Mouse (Mus musculus) midbrain, embryonic 16.5 days (tissue): ENCODE measurements around the gene Sirpa. TPM values are rescaled to one million over a fixed set of nuclear protein-coding genes. Genes with fewer than 3 reads are reported as not detected.

Experiments
- ATAC-seq: fragments of 200-750 bp; cut with Nextera tagmentation; 2 replicates; pipeline ENCODE4 v1.8.0; 2017; ENCODE audit warnings: moderate TSS enrichment
- H3K27ac ChIP-seq: fragments of 300-500 bp; sonication (generic); 2 replicates; pipeline ENCODE4 v1.5.1; 2014; ENCODE audit warnings: mild to moderate bottlenecking, low read length, mixed read lengths
- H3K27me3 ChIP-seq: fragments of 300-500 bp; sonication (generic); 2 replicates; pipeline ENCODE4 v1.6.1; 2014; ENCODE audit warnings: low read depth, low read length, mixed read lengths; ENCODE audit not compliant: control insufficient read depth, insufficient read depth
- H3K36me3 ChIP-seq: fragments of 300-500 bp; sonication (generic); 2 replicates; pipeline ENCODE4 v1.6.1; 2014; ENCODE audit warnings: mild to moderate bottlenecking, low read length, moderate library complexity, mixed read lengths; ENCODE audit not compliant: control insufficient read depth, insufficient read depth
- H3K4me1 ChIP-seq: fragments of 300-500 bp; sonication (generic); 2 replicates; pipeline ENCODE4 v1.6.1; 2014; ENCODE audit warnings: mild to moderate bottlenecking, low read length, mixed read lengths; ENCODE audit not compliant: control insufficient read depth, insufficient read depth
- H3K4me2 ChIP-seq: fragments of 300-500 bp; sonication (generic); 2 replicates; pipeline ENCODE4 v1.6.1; 2014; ENCODE audit warnings: mild to moderate bottlenecking, low read length, mixed read lengths
- H3K4me3 ChIP-seq: fragments of 300-500 bp; sonication (generic); 2 replicates; pipeline ENCODE4 v1.5.1; 2014; ENCODE audit warnings: low read depth, mild to moderate bottlenecking, low read length, moderate library complexity, mixed read lengths
- H3K9ac ChIP-seq: fragments of 300-500 bp; sonication (generic); 2 replicates; pipeline ENCODE4 v1.6.1; 2014; ENCODE audit warnings: low read depth, low read length, mixed read lengths
- H3K9me3 ChIP-seq: fragments of 300-500 bp; sonication (generic); replicated peaks from 2 replicates; pipeline ENCODE4 v1.6.1; 2014; ENCODE audit warnings: mild to moderate bottlenecking, low read length, mixed read lengths; ENCODE audit not compliant: control insufficient read depth, poor library complexity, severe bottlenecking
- WGBS: fragments of 180-500 bp; shearing (Covaris S2); extraction: QIAGEN DNeasy Blood & Tissue Kit; methylation state at CpG from one replicate; pipeline ENCODE4 v1.1.7; 2014; 5-methylcytosine and 5-hydroxymethylcytosine counted together
- polyA plus RNA-seq: library from polyadenylated mRNA; unstranded; fragments of >200 nt; fragmentation: Nextera tagmentation; extraction: Ambion mirVana; gene quantifications from 2 replicates; pipeline ENCODE4 v1.2.1, GENCODE M21; 2015

Gene Sirpa
- polyA plus RNA-seq, 1 experiment from 2014 or later = 45.9 TPM

DNA sequence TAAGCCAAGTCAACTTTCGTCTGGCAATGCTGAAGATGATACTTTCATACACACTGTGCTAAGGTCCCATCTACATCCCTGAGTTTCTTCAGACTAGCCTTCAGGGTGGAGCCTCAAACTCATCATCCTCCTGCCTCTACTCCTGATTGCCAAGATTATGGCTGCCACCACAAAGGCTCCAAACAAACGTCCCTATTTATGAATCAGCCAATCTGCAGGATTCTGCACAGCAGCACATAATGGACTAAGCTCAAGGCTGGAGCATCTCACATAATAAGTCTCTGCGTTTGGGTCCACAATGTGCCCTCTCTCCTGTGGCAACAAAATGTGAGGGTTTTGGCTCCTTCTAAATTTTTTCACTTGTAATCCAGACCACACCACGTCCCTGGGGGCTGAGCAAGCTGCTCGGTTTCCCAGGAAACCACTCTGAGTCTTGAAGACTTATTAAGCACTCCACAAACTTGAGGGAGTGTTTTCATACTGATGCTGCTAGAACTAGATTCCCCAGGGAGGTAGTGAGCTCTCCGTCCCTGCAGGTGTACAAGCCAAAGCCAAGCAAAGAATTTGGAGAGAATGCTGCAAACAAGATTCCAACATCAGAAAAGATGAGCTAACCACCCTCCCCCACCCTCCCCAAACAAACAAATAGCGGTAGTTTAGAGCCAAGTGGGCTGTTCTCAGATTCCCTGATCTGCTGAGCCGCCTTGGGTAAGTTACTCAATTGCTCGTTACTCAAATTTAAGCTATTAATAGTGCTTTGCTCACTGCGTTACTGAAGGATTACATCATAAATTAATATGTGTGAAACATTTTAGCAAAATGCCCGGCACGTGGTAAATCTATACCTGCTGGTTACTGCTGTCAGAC is 34.4 kb upstream of the Sirpa start:
- Histone ChIP-seq H3K4me1 (peaks cover 7% of the 10 kb centered on the region), H3K9me3 (no peaks in the 10 kb centered on the region), H3K4me3 (no peak overlapping the region), H3K27me3 (no peaks in the 10 kb centered on the region), H3K4me2 (no peak overlapping the region), H3K27ac (no peak overlapping the region), H3K9ac (no peak overlapping the region), H3K36me3 (no peaks in the 10 kb centered on the region)
- ATAC-seq = no peak
- WGBS = 57% methylated on average over 12 of the region's 12 CpGs

DNA sequence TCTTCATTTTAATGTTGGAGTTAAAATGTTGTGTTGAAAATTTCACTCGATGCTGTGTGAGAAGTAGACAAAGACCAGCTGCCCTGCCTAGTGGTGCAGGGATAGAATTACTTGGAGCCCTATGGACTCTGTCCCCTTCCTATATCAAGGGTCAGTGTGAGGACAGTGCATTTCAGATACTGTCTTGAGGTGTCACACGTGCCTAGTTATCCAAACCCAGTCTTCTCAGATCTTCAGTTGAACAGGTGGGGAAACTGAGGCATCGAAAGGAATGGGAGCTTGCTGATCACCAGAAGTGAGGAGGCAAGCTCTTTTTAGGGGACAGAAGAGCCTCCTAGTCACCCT is 33.8 kb upstream of the Sirpa start:
- Histone ChIP-seq H3K9ac (no peak overlapping the region), H3K27me3 (no peaks in the 10 kb centered on the region), H3K4me2 (no peak overlapping the region), H3K36me3 (no peaks in the 10 kb centered on the region), H3K9me3 (no peaks in the 10 kb centered on the region), H3K4me3 (no peak overlapping the region), H3K27ac (no peak overlapping the region), H3K4me1 (peaks cover 13% of the 10 kb centered on the region)
- WGBS = 79% methylated on average over 3 of the region's 3 CpGs
- ATAC-seq = no peak

DNA sequence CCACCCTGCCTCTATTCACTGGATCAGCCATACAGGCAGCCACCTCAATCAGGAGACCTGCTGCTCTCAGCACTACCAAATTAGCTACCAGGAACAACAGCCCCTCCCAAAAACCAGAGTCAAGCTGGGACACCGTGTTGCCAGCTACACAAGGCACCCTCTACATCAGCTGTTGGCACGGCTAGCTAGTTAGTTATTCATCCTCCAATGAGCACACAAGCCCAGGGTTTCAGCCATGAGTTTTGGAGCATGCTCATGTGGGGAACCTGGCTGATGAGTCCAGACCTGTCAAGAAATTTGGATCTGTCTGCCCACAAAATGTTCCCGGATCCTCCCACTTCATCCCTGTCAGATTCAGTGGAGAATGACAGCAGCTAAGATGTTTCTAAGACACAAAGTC is 30.8 kb upstream of the Sirpa start:
- H3K4me2 ChIP-seq = no peak overlapping the region
- H3K9ac ChIP-seq = no peak overlapping the region
- no peaks in the 10 kb centered on the region for H3K9me3 ChIP-seq
- 74% methylated on average over 3 of the region's 3 CpGs for WGBS
- no peak overlapping the region for H3K4me3 ChIP-seq
- no peak overlapping the region for H3K27ac ChIP-seq
- no peak for ATAC-seq
- H3K27me3 ChIP-seq = no peaks in the 10 kb centered on the region
- H3K36me3 ChIP-seq = no peaks in the 10 kb centered on the region
- peaks cover 16% of the 10 kb centered on the region for H3K4me1 ChIP-seq

DNA sequence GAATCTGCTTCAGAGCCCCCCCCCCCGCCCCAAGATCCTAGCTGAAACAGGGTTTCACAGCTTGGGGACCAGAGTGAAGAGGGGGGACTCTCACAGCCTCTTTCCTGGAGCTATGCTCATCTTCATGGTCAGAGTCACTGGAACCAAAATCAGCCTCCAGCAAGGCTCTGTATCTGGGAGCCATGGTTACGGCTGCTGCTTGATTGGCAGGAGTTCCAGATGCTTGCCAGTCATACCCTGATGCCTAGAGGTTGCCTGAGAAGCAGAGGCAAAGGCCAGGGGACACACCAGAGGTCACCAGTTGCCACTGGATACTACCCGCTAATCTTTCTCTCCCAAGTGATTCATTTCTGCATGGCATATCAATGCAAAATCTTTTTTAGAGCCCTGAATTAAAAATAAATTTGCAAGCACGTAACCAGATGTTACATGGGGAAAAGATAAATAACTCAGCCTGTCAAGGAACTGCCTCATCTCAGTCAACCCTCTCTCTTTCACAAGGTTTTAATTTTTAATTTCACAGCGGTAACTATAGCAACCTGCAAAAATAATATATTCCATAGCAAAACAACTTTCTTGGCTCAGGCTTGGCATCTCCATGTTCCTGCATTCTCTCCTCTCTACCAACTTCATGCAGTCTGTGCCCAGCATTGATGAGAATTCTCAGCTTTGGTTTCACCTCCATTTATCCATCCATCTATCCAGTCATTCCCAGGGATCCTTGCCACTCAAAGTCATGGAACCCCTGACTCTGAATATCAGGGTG is 28.5 kb upstream of the Sirpa start:
- H3K36me3 ChIP-seq = no peaks in the 10 kb centered on the region
- no peak overlapping the region for H3K4me2 ChIP-seq
- peak overlapping the region; percentile 66 for H3K27ac ChIP-seq
- no peaks in the 10 kb centered on the region for H3K27me3 ChIP-seq
- no peak overlapping the region for H3K9ac ChIP-seq
- peak; percentile 75 for ATAC-seq
- WGBS = 55% methylated on average over 5 of the region's 5 CpGs
- no peak overlapping the region for H3K4me3 ChIP-seq
- no peaks in the 10 kb centered on the region for H3K9me3 ChIP-seq
- peaks cover 12% of the 10 kb centered on the region for H3K4me1 ChIP-seq

DNA sequence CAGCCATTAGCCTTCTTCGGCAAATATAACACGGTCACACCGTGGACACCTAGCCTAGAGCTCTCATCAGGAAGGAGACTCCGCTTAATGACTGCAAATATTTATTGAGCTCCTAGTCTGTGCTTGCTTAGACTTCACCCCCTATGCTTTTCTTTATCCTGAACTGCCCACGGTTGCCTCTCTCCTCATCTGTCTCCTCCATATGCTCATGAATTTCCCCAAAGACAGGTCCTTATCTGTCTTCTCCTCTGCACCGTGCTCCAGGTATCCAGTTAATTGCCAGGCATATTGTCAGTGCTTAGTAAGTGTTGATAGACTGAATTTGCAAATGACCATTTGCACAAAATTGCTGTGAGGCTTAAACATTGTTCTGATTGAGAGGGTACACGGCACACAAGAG is 23.5 kb upstream of the Sirpa start:
- Histone ChIP-seq H3K27me3 (no peaks in the 10 kb centered on the region), H3K9me3 (no peaks in the 10 kb centered on the region), H3K36me3 (no peaks in the 10 kb centered on the region), H3K27ac (no peak overlapping the region), H3K4me3 (no peak overlapping the region), H3K4me1 (peaks cover 11% of the 10 kb centered on the region), H3K4me2 (no peak overlapping the region), H3K9ac (no peak overlapping the region)
- 90% methylated on average over 7 of the region's 7 CpGs for WGBS
- no peak for ATAC-seq

DNA sequence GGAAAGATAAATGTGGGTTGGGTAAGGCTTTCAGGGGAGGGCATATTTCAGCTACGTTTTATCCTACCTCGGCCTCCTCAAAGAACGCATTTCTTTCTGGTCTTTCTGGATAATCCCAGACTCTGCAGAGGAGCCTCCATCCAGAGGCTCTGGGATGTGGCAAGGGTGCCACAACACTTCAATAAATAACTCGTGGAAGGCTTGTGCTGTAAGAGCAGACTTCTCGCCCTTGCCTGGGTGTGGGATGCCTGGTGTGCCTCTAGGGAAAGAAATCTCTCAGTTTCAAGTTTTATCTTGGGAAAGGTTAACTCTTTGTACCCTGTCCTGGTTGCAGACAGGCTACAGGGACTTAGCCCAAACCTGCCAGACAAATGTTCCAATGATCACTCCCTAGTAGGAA is 23.1 kb upstream of the Sirpa start:
- no peak overlapping the region for H3K4me3 ChIP-seq
- H3K36me3 ChIP-seq = no peaks in the 10 kb centered on the region
- no peaks in the 10 kb centered on the region for H3K9me3 ChIP-seq
- WGBS = 79% methylated on average over 5 of the region's 5 CpGs
- no peak for ATAC-seq
- H3K4me1 ChIP-seq = peaks cover 15% of the 10 kb centered on the region
- H3K9ac ChIP-seq = no peak overlapping the region
- no peak overlapping the region for H3K27ac ChIP-seq
- H3K27me3 ChIP-seq = no peaks in the 10 kb centered on the region
- no peak overlapping the region for H3K4me2 ChIP-seq

DNA sequence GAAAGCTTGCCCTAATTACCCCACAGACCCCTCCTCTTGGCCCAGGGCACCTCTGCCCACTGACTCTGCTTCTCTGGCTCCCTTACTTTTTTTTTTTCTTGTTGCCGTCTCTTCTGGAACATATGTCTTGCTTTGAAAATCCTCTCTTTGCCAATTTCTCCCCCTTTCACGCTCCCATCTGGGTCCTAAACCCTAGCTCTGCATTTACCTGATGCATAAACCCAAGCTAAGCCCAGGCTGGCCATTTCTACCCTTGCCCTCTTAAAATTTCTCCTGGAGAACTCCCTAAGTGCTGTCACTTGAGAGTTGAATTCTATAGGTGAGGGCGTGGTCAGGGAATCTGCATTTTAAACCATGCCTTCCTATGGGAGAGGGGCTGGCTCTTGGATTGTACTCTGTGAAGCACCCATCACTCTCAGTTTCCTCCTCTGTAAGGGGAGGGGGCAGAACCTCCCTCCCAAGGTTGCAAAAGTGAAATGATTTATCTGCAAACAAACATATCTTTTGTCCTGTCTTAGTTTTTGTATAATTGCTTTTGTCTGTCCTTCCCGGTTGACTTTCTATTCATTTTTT is 18.8 kb upstream of the Sirpa start:
- 15% methylated on average over 4 of the region's 4 CpGs for WGBS
- ATAC-seq = no peak
- Histone ChIP-seq H3K9me3 (no peaks in the 10 kb centered on the region), H3K36me3 (no peaks in the 10 kb centered on the region), H3K4me1 (peaks cover 25% of the 10 kb centered on the region), H3K4me2 (peak overlapping the region; percentile 64), H3K4me3 (no peak overlapping the region; the same call in 1 of the 2 replicates), H3K27ac (peak overlapping the region; percentile 85), H3K9ac (peak overlapping the region; percentile 59; the same call in 1 of the 2 replicates), H3K27me3 (no peaks in the 10 kb centered on the region)

DNA sequence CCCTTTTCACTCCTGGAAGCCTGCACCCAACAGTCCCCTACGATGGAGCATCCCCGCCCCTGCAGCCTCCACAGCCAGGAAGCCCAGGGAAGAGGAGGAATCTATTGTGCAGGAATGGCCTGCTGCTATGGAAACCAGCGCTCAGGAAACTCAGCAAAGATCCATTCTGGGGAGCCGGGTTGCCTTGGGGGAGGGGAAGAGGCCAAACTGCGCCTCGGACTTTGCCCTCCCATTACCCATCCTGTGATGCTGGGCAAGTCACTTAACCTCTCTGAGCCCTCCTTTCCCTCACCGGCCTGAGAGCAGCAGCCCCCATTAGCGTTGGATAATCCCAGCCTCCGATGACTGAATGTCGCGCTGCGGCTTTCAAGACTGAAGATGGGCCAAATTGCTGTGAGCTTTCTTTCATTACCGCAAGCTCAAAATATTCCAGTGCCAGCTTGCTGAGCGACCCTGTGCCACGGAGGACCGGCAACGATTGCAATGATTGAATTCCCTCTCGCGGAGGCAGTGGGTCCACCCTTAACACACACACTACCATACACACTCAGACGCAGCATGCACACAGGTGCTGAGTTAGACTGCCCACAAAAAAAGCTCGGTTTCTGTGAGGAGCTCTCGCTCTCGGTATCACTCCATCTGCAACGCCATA is 18.1 kb upstream of the Sirpa start:
- 3% methylated on average over 24 of the region's 24 CpGs for WGBS
- peak; percentile 92 for ATAC-seq
- peak overlapping the region; percentile 64 for H3K4me2 ChIP-seq

More for the DNA sequence above, 18.1 kb upstream of the Sirpa start:
- H3K27me3 ChIP-seq = no peaks in the 10 kb centered on the region
- peak overlapping the region; percentile 59; the same call in 1 of the 2 replicates for H3K9ac ChIP-seq
- no peaks in the 10 kb centered on the region for H3K9me3 ChIP-seq
- H3K36me3 ChIP-seq = no peaks in the 10 kb centered on the region
- H3K27ac ChIP-seq = peak overlapping the region; percentile 85
- peak overlapping the region; percentile 28 for H3K4me3 ChIP-seq
- peaks cover 25% of the 10 kb centered on the region for H3K4me1 ChIP-seq
